Mouse (Mus musculus): ENCODE results near the gene Cd5. TPM values are rescaled to one million over a fixed set of nuclear protein-coding genes. Genes with fewer than 3 reads are reported as not detected.
A peak's percentile ranks its signal among the peaks of the same experiment; 100 is the strongest.

Gene Cd5
- polyA plus RNA-seq, 2 experiments: 0.16 to 0.23 TPM

DNA sequence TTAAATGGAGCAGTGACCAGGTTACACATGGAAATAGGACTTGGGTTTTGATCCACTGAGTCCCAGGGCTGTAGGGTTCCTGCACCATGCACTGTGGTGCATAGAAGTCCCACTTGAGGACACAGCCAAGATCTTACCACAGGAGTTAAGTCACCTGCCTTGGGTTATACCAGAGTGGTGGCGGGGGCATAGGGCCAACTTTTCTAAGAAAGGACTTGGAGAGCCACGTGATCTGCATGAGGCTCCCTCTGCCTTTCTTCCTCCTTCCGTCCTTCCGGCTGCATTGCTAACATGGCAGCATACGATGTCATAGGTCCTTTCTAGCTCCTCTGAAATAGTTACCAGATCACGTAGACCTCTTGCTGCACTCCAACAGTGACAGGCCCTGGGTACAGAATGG is 23.3 kb downstream of the Cd5 start:
- Histone ChIP-seq H3K4me3 (replicated peaks; ENCODE audit: low read length) (no peak overlapping the region), H3K27ac (replicated peaks; ENCODE audit: low read depth, low read length) (no peak overlapping the region), H3K4me1 (ENCODE audit: control insufficient read depth, insufficient read depth, low read length) (peaks cover 11% of the 10 kb centered on the region; the same call in 1 of the 2 replicates), H3K27me3 (ENCODE audit: control insufficient read depth, insufficient read depth, low read length) (no peaks in the 10 kb centered on the region), H3K9me3 (ENCODE audit: control insufficient read depth, low read length) (no peaks in the 10 kb centered on the region), H3K4me2 (replicated peaks; ENCODE audit: low read depth, low read length, severe bottlenecking) (no peak overlapping the region), H3K9ac (ENCODE audit: low read depth, low read length, severe bottlenecking) (no peak overlapping the region), H3K36me3 (ENCODE audit: control insufficient read depth, insufficient read depth, low read length) (peaks cover 39% of the 10 kb centered on the region)
- 94% methylated on average over 6 of the region's 6 CpGs for WGBS
- ATAC-seq (ENCODE audit: low FRiP score, low read depth) (no peak), DNase-seq (ENCODE audit: low spot score) (no peak)
- no peak for TF ChIP-seq POLR2A (IDR thresholded peaks at IDR 0.05; ENCODE audit: borderline replicate concordance, extremely low read depth, insufficient read depth, insufficient read length)

DNA sequence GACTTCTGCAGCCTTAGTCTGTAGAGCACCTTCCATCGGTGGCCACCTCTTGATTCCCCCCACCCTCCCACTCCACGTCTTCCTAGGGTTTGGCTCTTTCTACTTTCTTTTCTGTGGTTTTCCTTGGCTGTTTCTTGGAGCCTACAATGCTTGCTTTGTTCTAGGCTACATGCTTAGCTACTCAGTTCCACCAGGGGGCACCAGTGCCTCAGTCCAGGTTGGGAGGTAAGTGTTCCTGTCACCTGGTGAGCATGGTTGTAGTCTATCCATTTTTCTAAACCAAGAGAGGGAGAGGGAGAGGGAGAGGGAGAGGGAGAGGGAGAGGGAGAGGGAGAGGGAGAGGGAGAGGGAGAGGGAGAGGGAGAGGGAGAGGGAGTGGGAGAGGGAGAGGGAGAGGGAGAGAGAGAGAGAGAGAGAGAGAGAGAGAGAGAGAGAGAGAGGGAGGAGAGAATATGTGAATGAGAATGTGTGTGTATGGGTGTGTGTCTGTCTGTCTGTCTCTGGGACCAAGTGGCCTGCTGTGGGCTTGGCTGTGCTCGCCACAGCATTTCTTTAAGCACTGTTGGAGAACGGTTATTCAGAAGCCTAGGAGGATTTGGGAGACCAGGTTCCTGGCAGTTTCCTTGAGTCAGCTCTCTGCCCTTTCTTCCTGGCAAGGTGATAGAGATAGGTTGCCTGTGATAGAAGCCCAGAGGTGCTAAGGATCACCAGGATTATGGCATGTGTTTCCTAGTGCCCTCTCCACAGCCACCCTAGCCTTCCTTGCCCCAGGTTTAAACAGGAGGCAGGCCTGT is 23.9 kb downstream of the Cd5 start:
- peak; percentile 70; the same call in 1 of the 2 replicates for ATAC-seq (ENCODE audit: low FRiP score, low read depth)
- DNase-seq (ENCODE audit: low spot score): peak; percentile 63
- 41% methylated on average over 4 of the region's 4 CpGs for WGBS

DNA sequence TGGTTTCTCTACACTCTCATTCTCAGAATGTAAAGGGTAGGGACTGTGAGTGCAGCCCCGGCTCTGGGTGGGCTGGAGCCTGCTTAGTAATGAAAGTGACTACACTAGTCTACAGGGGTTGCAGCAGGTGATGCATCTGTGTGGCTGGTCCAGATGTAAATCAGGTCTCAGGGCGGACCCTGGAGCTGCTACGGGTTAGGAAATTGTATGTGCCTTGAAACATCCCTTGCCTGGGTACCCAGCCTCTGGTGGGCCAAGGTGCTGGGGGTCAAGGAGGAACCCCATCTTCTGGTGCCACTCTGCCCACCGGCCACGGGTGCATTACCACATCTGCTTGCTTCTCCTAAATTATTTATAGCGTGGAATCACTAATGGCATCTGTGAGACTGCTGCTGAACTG is 24.6 kb downstream of the Cd5 start:
- Histone ChIP-seq H3K4me1 (ENCODE audit: control insufficient read depth, insufficient read depth, low read length) (peaks cover 13% of the 10 kb centered on the region), H3K27me3 (ENCODE audit: control insufficient read depth, insufficient read depth, low read length) (no peaks in the 10 kb centered on the region), H3K4me2 (replicated peaks; ENCODE audit: low read depth, low read length, severe bottlenecking) (no peak overlapping the region), H3K9me3 (ENCODE audit: control insufficient read depth, low read length) (no peaks in the 10 kb centered on the region), H3K4me3 (replicated peaks; ENCODE audit: low read length) (no peak overlapping the region), H3K9ac (ENCODE audit: low read depth, low read length, severe bottlenecking) (no peak overlapping the region), H3K27ac (replicated peaks; ENCODE audit: low read depth, low read length) (no peak overlapping the region), H3K36me3 (ENCODE audit: control insufficient read depth, insufficient read depth, low read length) (peaks cover 39% of the 10 kb centered on the region)
- ATAC-seq (ENCODE audit: low FRiP score, low read depth): no peak
- no peak for DNase-seq (ENCODE audit: low spot score)
- WGBS: 77% methylated on average over 6 of the region's 6 CpGs
- TF ChIP-seq POLR2A (IDR thresholded peaks at IDR 0.05; ENCODE audit: borderline replicate concordance, extremely low read depth, insufficient read depth, insufficient read length): no peak

More for the DNA sequence above, 23.9 kb downstream of the Cd5 start:
- Histone ChIP-seq H3K9me3 (ENCODE audit: control insufficient read depth, low read length) (no peaks in the 10 kb centered on the region), H3K27me3 (ENCODE audit: control insufficient read depth, insufficient read depth, low read length) (no peaks in the 10 kb centered on the region), H3K4me1 (ENCODE audit: control insufficient read depth, insufficient read depth, low read length) (peaks cover 7% of the 10 kb centered on the region), H3K4me2 (replicated peaks; ENCODE audit: low read depth, low read length, severe bottlenecking) (no peak overlapping the region), H3K4me3 (replicated peaks; ENCODE audit: low read length) (no peak overlapping the region), H3K9ac (ENCODE audit: low read depth, low read length, severe bottlenecking) (no peak overlapping the region), H3K27ac (replicated peaks; ENCODE audit: low read depth, low read length) (no peak overlapping the region), H3K36me3 (ENCODE audit: control insufficient read depth, insufficient read depth, low read length) (peaks cover 39% of the 10 kb centered on the region)
- TF ChIP-seq POLR2A (IDR thresholded peaks at IDR 0.05; ENCODE audit: borderline replicate concordance, extremely low read depth, insufficient read depth, insufficient read length): 0 out of 2 replicates have a peak, but pooled peaks have one; percentile 22

DNA sequence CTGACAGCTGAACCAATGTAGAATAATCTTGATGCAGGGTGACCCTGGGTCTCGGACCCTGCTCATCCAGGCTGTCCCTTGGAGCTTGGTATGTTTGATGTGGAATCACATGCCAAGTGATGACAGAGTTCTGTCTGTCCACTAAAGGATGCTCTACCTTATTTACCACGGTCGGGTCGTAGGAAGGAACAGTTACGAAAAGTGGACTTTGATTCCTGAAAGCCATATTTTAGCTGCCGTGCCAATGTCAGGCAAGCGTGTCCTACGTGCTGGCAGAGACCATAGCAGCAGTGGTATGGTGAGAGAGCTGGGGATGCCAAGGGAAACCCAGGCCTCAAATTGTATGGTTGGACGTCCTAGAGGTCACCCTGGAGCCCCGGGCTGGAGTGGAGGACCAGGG is 25.3 kb downstream of the Cd5 start:
- no peak overlapping the region for H3K27ac ChIP-seq (replicated peaks; ENCODE audit: low read depth, low read length)
- ATAC-seq (ENCODE audit: low FRiP score, low read depth) (no peak), DNase-seq (ENCODE audit: low spot score) (no peak)
- H3K4me1 ChIP-seq (ENCODE audit: control insufficient read depth, insufficient read depth, low read length): peaks cover 19% of the 10 kb centered on the region
- no peak overlapping the region for H3K4me2 ChIP-seq (replicated peaks; ENCODE audit: low read depth, low read length, severe bottlenecking)
- H3K9me3 ChIP-seq (ENCODE audit: control insufficient read depth, low read length): no peaks in the 10 kb centered on the region
- H3K4me3 ChIP-seq (replicated peaks; ENCODE audit: low read length): no peak overlapping the region
- H3K36me3 ChIP-seq (ENCODE audit: control insufficient read depth, insufficient read depth, low read length): peaks cover 42% of the 10 kb centered on the region
- H3K27me3 ChIP-seq (ENCODE audit: control insufficient read depth, insufficient read depth, low read length): no peaks in the 10 kb centered on the region
- no peak overlapping the region for H3K9ac ChIP-seq (ENCODE audit: low read depth, low read length, severe bottlenecking)
- no peak for TF ChIP-seq POLR2A (IDR thresholded peaks at IDR 0.05; ENCODE audit: borderline replicate concordance, extremely low read depth, insufficient read depth, insufficient read length)
- WGBS: 94% methylated on average over 10 of the region's 10 CpGs

DNA sequence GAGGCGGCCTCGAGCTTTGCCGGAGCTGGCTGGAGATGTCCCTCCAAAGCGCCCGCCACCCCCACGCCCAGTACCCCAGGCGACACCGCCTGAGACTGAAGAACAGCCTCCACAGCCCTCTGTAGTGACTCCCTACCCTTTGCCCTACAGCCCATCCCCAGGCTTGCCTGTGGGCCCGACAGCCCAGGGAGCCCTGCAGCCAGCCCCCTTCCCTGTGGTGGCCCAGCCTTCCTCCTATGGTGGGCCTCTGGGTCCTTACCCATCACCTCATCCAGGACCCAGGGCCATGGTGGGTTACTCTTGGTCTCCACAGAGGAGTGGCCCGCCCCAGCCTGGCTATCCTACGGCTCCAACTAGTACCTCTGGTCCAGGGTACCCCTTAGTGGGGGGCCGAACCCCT is 26.2 kb downstream of the Cd5 start:
- ATAC-seq (ENCODE audit: low FRiP score, low read depth) (no peak), DNase-seq (ENCODE audit: low spot score) (no peak)
- H3K4me2 ChIP-seq (replicated peaks; ENCODE audit: low read depth, low read length, severe bottlenecking): no peak overlapping the region
- H3K4me1 ChIP-seq (ENCODE audit: control insufficient read depth, insufficient read depth, low read length): peaks cover 19% of the 10 kb centered on the region
- WGBS: 95% methylated on average over 12 of the region's 12 CpGs
- no peaks in the 10 kb centered on the region for H3K27me3 ChIP-seq (ENCODE audit: control insufficient read depth, insufficient read depth, low read length)
- no peak overlapping the region for H3K27ac ChIP-seq (replicated peaks; ENCODE audit: low read depth, low read length)
- H3K36me3 ChIP-seq (ENCODE audit: control insufficient read depth, insufficient read depth, low read length): peaks cover 49% of the 10 kb centered on the region
- no peaks in the 10 kb centered on the region for H3K9me3 ChIP-seq (ENCODE audit: control insufficient read depth, low read length)
- TF ChIP-seq POLR2A (IDR thresholded peaks at IDR 0.05; ENCODE audit: borderline replicate concordance, extremely low read depth, insufficient read depth, insufficient read length): no peak
- no peak overlapping the region for H3K4me3 ChIP-seq (replicated peaks; ENCODE audit: low read length)
- H3K9ac ChIP-seq (ENCODE audit: low read depth, low read length, severe bottlenecking): no peak overlapping the region

Data from limb, embryonic 14.5 days (tissue).